Mouse (Mus musculus) kidney, postnatal 0 days (tissue): ENCODE results near the gene Fgfr2. TPM values are rescaled to one million over a fixed set of nuclear protein-coding genes. Genes with fewer than 3 reads are reported as not detected.
A peak's percentile ranks its signal among the peaks of the same experiment; 100 is the strongest.

Source experiments
- ATAC-seq: fragments of 200-750 bp; cut with Nextera tagmentation; replicated peaks from 2 replicates; pipeline ENCODE4 v1.8.0; 2017; ENCODE audit warnings: low read depth, moderate number of reproducible peaks, moderate TSS enrichment, moderate library complexity; ENCODE audit not compliant: low FRiP score
- DNase-seq: peaks from one replicate; pipeline ENCODE4 v3.0.0-alpha.2; 2016; ENCODE audit warnings: low spot score
- H3K27ac ChIP-seq: fragments of 300-500 bp; sonication (generic); 2 replicates; pipeline ENCODE4 v1.5.1; 2014; ENCODE audit warnings: mild to moderate bottlenecking
- H3K27me3 ChIP-seq: fragments of 300-500 bp; sonication (generic); 2 replicates; pipeline ENCODE4 v1.6.1; 2014; ENCODE audit warnings: low read length, mixed read lengths; ENCODE audit not compliant: insufficient read depth
- H3K36me3 ChIP-seq: fragments of 300-500 bp; sonication (generic); 2 replicates; pipeline ENCODE4 v1.6.1; 2014; ENCODE audit warnings: low read length, mixed read lengths; ENCODE audit not compliant: insufficient read depth
- H3K4me1 ChIP-seq: fragments of 300-500 bp; sonication (generic); replicated peaks from 2 replicates; pipeline ENCODE4 v1.6.1; 2014; ENCODE audit warnings: antibody characterized with exemption, low read length, mixed read lengths; ENCODE audit not compliant: insufficient read depth
- H3K4me2 ChIP-seq: fragments of 300-500 bp; sonication (generic); 2 replicates; pipeline ENCODE4 v1.6.1; 2014; ENCODE audit warnings: mild to moderate bottlenecking, low read length, moderate library complexity, mixed read lengths
- H3K4me3 ChIP-seq: fragments of 300-500 bp; sonication (generic); replicated peaks from 2 replicates; pipeline ENCODE4 v1.5.1; 2014; ENCODE audit warnings: low read depth, low read length
- H3K9ac ChIP-seq: fragments of 300-500 bp; sonication (generic); 2 replicates; pipeline ENCODE4 v1.6.1; 2014; ENCODE audit warnings: low read depth, low read length
- H3K9me3 ChIP-seq: fragments of 300-500 bp; sonication (generic); replicated peaks from 2 replicates; pipeline ENCODE4 v1.6.1; 2016; ENCODE audit warnings: low read length, inconsistent platforms, mixed read lengths
- CTCF ChIP-seq: IDR thresholded peaks from 2 replicates; pipeline ENCODE4 v1.5.1; 2016; ENCODE audit warnings: antibody characterized with exemption, low read depth, mild to moderate bottlenecking, moderate library complexity
- WGBS: fragments of 180-500 bp; shearing (Covaris S2); extraction: QIAGEN DNeasy Blood & Tissue Kit; methylation state at CpG from one replicate; pipeline ENCODE4 v1.1.7; 2014; 5-methylcytosine and 5-hydroxymethylcytosine counted together
- polyA plus RNA-seq: library from polyadenylated mRNA; unstranded; fragments of >200 nt; fragmentation: Nextera tagmentation; extraction: Ambion mirVana; gene quantifications from 2 replicates; pipeline ENCODE4 v1.2.1, GENCODE M21; 2015

Gene Fgfr2
- polyA plus RNA-seq, 1 experiment from 2014 or later: 79.8 TPM

GRCm38 (mm10) chr7:130948563-130949208, 2174.5 kb downstream of the Fgfr2 start:
- Histone ChIP-seq H3K9ac (no peak overlapping the region), H3K9me3 (no peaks in the 10 kb centered on the region), H3K27me3 (no peaks in the 10 kb centered on the region), H3K4me3 (no peak overlapping the region), H3K4me1 (no peaks in the 10 kb centered on the region; the same call in 1 of the 2 replicates), H3K4me2 (no peak overlapping the region), H3K27ac (no peak overlapping the region), H3K36me3 (no peaks in the 10 kb centered on the region)
- peak; percentile 39 for DNase-seq
- TF ChIP-seq CTCF: no peak
- WGBS: 50% methylated on average over 5 of the region's 5 CpGs
- no peak for ATAC-seq

GRCm38 (mm10) chr7:130946303-130946702, 2176.8 kb downstream of the Fgfr2 start:
- H3K9me3 ChIP-seq: no peaks in the 10 kb centered on the region
- H3K27ac ChIP-seq: no peak overlapping the region
- DNase-seq (no peak), ATAC-seq (no peak)
- no peaks in the 10 kb centered on the region for H3K36me3 ChIP-seq
- H3K4me3 ChIP-seq: no peak overlapping the region
- no peak overlapping the region for H3K9ac ChIP-seq
- no peaks in the 10 kb centered on the region for H3K27me3 ChIP-seq
- H3K4me2 ChIP-seq: no peak overlapping the region
- no peak for TF ChIP-seq CTCF
- H3K4me1 ChIP-seq: no peaks in the 10 kb centered on the region; the same call in 1 of the 2 replicates
- WGBS: 86% methylated on average over 12 of the region's 12 CpGs

DNA sequence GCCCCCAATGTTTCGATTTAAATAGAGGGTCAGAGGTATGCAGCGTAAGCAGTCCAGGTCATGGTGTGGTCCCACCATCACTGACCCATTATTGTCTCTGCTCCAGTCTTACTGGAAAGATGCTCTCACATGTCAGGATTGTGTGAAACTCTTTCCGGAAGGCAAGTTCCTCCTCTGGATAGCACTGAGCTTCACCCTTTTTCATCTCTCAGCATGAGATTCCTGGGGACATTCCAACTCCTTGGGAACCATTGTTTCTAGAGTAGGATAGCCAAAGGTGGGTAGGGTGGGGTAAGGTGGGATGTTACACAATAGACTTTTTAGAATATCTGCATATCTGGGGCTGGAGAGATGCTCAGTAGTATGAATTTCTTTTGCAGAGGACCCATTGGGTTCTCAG, 2177.4 kb downstream of the Fgfr2 start:
- TF ChIP-seq CTCF: no peak
- 93% methylated on average over 3 of the region's 3 CpGs for WGBS
- DNase-seq: no peak

GRCm38 (mm10) chr7:130944766-130945475, 2178.2 kb downstream of the Fgfr2 start:
- ATAC-seq (no peak), DNase-seq (no peak)
- H3K9ac ChIP-seq: no peak overlapping the region
- H3K27ac ChIP-seq: no peak overlapping the region
- no peaks in the 10 kb centered on the region for H3K9me3 ChIP-seq
- 91% methylated on average over 11 of the region's 11 CpGs for WGBS
- TF ChIP-seq CTCF: no peak
- H3K36me3 ChIP-seq: no peaks in the 10 kb centered on the region
- no peaks in the 10 kb centered on the region; the same call in 1 of the 2 replicates for H3K4me1 ChIP-seq
- no peak overlapping the region for H3K4me3 ChIP-seq
- no peaks in the 10 kb centered on the region for H3K27me3 ChIP-seq
- no peak overlapping the region for H3K4me2 ChIP-seq

More for the DNA sequence above, 2177.4 kb downstream of the Fgfr2 start:
- H3K27me3 ChIP-seq: no peaks in the 10 kb centered on the region
- H3K27ac ChIP-seq: no peak overlapping the region
- H3K4me3 ChIP-seq: no peak overlapping the region
- ATAC-seq: no peak
- no peaks in the 10 kb centered on the region for H3K9me3 ChIP-seq
- no peak overlapping the region for H3K9ac ChIP-seq
- H3K4me1 ChIP-seq: no peaks in the 10 kb centered on the region; the same call in 1 of the 2 replicates
- H3K36me3 ChIP-seq: no peaks in the 10 kb centered on the region
- no peak overlapping the region for H3K4me2 ChIP-seq

GRCm38 (mm10) chr7:130943280-130943895, 2179.8 kb downstream of the Fgfr2 start:
- DNase-seq (no peak), ATAC-seq (no peak)
- Histone ChIP-seq H3K4me2 (no peak overlapping the region), H3K9ac (no peak overlapping the region), H3K27me3 (no peaks in the 10 kb centered on the region), H3K4me3 (no peak overlapping the region), H3K4me1 (no peaks in the 10 kb centered on the region), H3K9me3 (no peaks in the 10 kb centered on the region), H3K36me3 (no peaks in the 10 kb centered on the region), H3K27ac (no peak overlapping the region)
- 91% methylated on average over 9 of the region's 9 CpGs for WGBS
- no peak for TF ChIP-seq CTCF

GRCm38 (mm10) chr7:130940733-130941132, 2182.4 kb downstream of the Fgfr2 start:
- Histone ChIP-seq H3K27me3 (peaks cover 13% of the 10 kb centered on the region), H3K36me3 (no peaks in the 10 kb centered on the region), H3K4me3 (no peak overlapping the region), H3K9me3 (no peaks in the 10 kb centered on the region), H3K9ac (no peak overlapping the region), H3K27ac (no peak overlapping the region), H3K4me2 (no peak overlapping the region), H3K4me1 (peaks cover 13% of the 10 kb centered on the region; the same call in 1 of the 2 replicates)
- 55% methylated on average over 8 of the region's 8 CpGs for WGBS
- no peak for TF ChIP-seq CTCF
- no peak for ATAC-seq
- no peak for DNase-seq
